Mouse (Mus musculus) ES-E14 (cell line): ENCODE results near the gene a. TPM values are rescaled to one million over a fixed set of nuclear protein-coding genes. Genes with fewer than 3 reads are reported as not detected.
A peak's percentile ranks its signal among the peaks of the same experiment; 100 is the strongest.

Source experiments
- DNase-seq: peaks from one replicate; pipeline ENCODE4 v3.0.0-alpha.2; 2013; ENCODE audit warnings: low read depth, low spot score
- H3K27ac ChIP-seq: 2 replicates; pipeline ENCODE4 v1.5.1; 2012; ENCODE audit warnings: low read depth, mild to moderate bottlenecking, low read length, moderate library complexity, mixed read lengths; ENCODE audit not compliant: poor library complexity, insufficient read depth, severe bottlenecking
- H3K36me3 ChIP-seq: 2 replicates; pipeline ENCODE4 v1.6.1; 2012; ENCODE audit warnings: mild to moderate bottlenecking, low read length, moderate library complexity, mixed read lengths; ENCODE audit not compliant: control insufficient read depth, poor library complexity, insufficient read depth, severe bottlenecking
- H3K4me1 ChIP-seq, 2 experiments: fragments of 150-350 bp in 1 of 2; sonication (generic) in 1 of 2; 2 replicates each; pipeline ENCODE4 v1.6.1; 2012; ENCODE audit warnings: low read length in 2 of 2, mild to moderate bottlenecking in 1 of 2, mixed read lengths in 1 of 2; ENCODE audit not compliant: control insufficient read depth in 2 of 2, insufficient read depth in 2 of 2, poor library complexity in 1 of 2
- H3K4me3 ChIP-seq, 2 experiments: fragments of 150-350 bp in 1 of 2; sonication (generic) in 1 of 2; 2 replicates each; pipeline ENCODE4 v1.5.1; 2012; ENCODE audit warnings: low read length in 2 of 2, low read depth in 1 of 2, mild to moderate bottlenecking in 1 of 2, mixed read lengths in 1 of 2; ENCODE audit not compliant: insufficient read depth in 1 of 2, poor library complexity in 1 of 2, severe bottlenecking in 1 of 2
- H3K9ac ChIP-seq: 2 replicates; pipeline ENCODE4 v1.6.1; 2012; ENCODE audit warnings: low read depth, mild to moderate bottlenecking, low read length, mixed read lengths; ENCODE audit not compliant: poor library complexity, insufficient read depth, severe bottlenecking
- H3K9me3 ChIP-seq: fragments of 150-350 bp; sonication (generic); 2 replicates; pipeline ENCODE4 v1.6.1; 2012; ENCODE audit warnings: low read depth, mild to moderate bottlenecking, low read length; ENCODE audit not compliant: control insufficient read depth, insufficient read depth
- CHD2 ChIP-seq: IDR thresholded peaks from 2 replicates; pipeline ENCODE4 v1.6.1; 2014; ENCODE audit warnings: mild to moderate bottlenecking, low read depth, low read length, inconsistent platforms
- HCFC1 ChIP-seq: IDR thresholded peaks from 2 replicates; pipeline ENCODE4 v1.6.1; 2012; ENCODE audit warnings: low read length, inconsistent platforms, borderline replicate concordance; ENCODE audit not compliant: insufficient read depth
- MAFK ChIP-seq: IDR thresholded peaks from 2 replicates; pipeline ENCODE4 v1.6.1; 2014; ENCODE audit warnings: mild to moderate bottlenecking, low read depth, low read length, inconsistent platforms; ENCODE audit not compliant: insufficient read depth
- ZC3H11A ChIP-seq: IDR thresholded peaks from 2 replicates; pipeline ENCODE4 v1.6.1; 2012; ENCODE audit warnings: low read depth, mild to moderate bottlenecking, inconsistent platforms, low read length, borderline replicate concordance
- ZNF384 ChIP-seq: IDR thresholded peaks from 2 replicates; pipeline ENCODE4 v1.6.1; 2012; ENCODE audit warnings: low read depth, low read length, inconsistent platforms
- in situ Hi-C, 2 experiments: fragments of 600-800 bp; cut with MboI; formaldehyde crosslinking; loops; one replicate each; pipeline ENCODE4 v1.15.1; 2025; ENCODE audit warnings: low sequenced_read_pairs in 2 of 2, inconsistent platforms in 1 of 2; ENCODE audit not compliant: unreplicated experiment in 2 of 2
- total RNA-seq: library from RNA; depleted of rRNA; stranded (reverse); fragments of 300-350 nt; gene quantifications from 2 replicates; pipeline ENCODE4 v1.2.3, GENCODE M21; 2012

Gene a
- total RNA-seq, 1 experiment = 0.49 TPM

DNA sequence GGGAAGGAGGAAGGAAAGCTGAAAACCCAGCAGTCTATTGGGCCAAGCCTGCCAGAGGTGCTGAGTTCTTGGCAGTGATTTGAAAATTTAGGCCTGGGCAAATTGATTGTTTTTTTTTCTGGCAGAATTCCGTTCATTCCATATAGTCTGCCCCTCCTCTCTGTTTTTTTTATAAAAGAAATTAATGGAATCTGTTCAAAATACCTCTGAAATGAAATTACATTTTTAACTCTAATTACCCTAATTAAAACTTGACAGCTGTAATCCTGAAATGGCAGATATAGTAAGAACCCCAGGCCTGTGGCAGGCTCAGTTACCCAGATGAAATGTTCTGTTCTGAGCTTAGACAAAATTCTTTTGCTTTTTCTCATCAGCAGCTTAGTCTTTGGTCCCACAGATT, 19.6 kb downstream of the a start:
- H3K4me1 ChIP-seq = 0 out of 4 replicates have a peak, but pooled peaks cover 2 to 3% of the 10 kb centered on the region in 2 experiments
- no peak for DNase-seq
- H3K27ac ChIP-seq = no peak overlapping the region
- in situ Hi-C loops = no loop called here
- no peak for TF ChIP-seq CHD2
- no peak for TF ChIP-seq ZC3H11A
- TF ChIP-seq HCFC1 = no peak
- TF ChIP-seq ZNF384 = no peak
- TF ChIP-seq MAFK = no peak
- no peak overlapping the region for H3K4me3 ChIP-seq
- H3K9ac ChIP-seq = no peak overlapping the region
- no peaks in the 10 kb centered on the region for H3K9me3 ChIP-seq
- H3K36me3 ChIP-seq = no peaks in the 10 kb centered on the region; the same call in 1 of the 2 replicates

GRCm38 (mm10) chr2:154813426-154813825, 22.2 kb downstream of the a start:
- TF ChIP-seq ZC3H11A = no peak
- TF ChIP-seq CHD2 = no peak
- no peak for TF ChIP-seq MAFK
- no peak overlapping the region for H3K9ac ChIP-seq
- no peaks in the 10 kb centered on the region; the same call in 1 of the 2 replicates for H3K36me3 ChIP-seq
- no peak for DNase-seq
- no peak overlapping the region for H3K27ac ChIP-seq
- in situ Hi-C loops = no loop called here
- no peak overlapping the region for H3K4me3 ChIP-seq
- no peaks in the 10 kb centered on the region for H3K9me3 ChIP-seq
- H3K4me1 ChIP-seq = peaks cover 0 to 2% of the 10 kb centered on the region in 2 experiments; a peak in 1 of 4 replicates

- in situ Hi-C loops = no loop called here
- Histone ChIP-seq H3K9ac (no peak overlapping the region), H3K9me3 (no peaks in the 10 kb centered on the region)
Observed at GRCm38 (mm10) chr2:154817089-154817488, 25.9 kb downstream of the a start.

GRCm38 (mm10) chr2:154817788-154818187, 26.6 kb downstream of the a start:
- Histone ChIP-seq H3K4me3 (no peak overlapping the region), H3K9me3 (no peaks in the 10 kb centered on the region), H3K4me1 (no peaks in the 10 kb centered on the region; a peak in 1 of 4 replicates), H3K9ac (no peak overlapping the region), H3K36me3 (no peaks in the 10 kb centered on the region), H3K27ac (no peak overlapping the region)
- DNase-seq = peak; percentile 25
- in situ Hi-C loops = no loop called here
- no peak for TF ChIP-seq ZNF384
- no peak for TF ChIP-seq MAFK
- TF ChIP-seq ZC3H11A = no peak
- TF ChIP-seq CHD2 = no peak
- no peak for TF ChIP-seq HCFC1

More at GRCm38 (mm10) chr2:154817089-154817488, 25.9 kb downstream of the a start:
- DNase-seq = no peak
- no peak for TF ChIP-seq ZNF384
- TF ChIP-seq HCFC1 = no peak
- TF ChIP-seq MAFK = no peak
- TF ChIP-seq ZC3H11A = no peak
- TF ChIP-seq CHD2 = no peak
- Histone ChIP-seq H3K27ac (no peak overlapping the region), H3K4me3 (no peak overlapping the region), H3K36me3 (no peaks in the 10 kb centered on the region), H3K4me1 (peaks cover 0 to 2% of the 10 kb centered on the region in 2 experiments; a peak in 1 of 4 replicates)

GRCm38 (mm10) chr2:154818599-154818998, 27.4 kb downstream of the a start:
- H3K36me3 ChIP-seq = no peaks in the 10 kb centered on the region
- H3K4me3 ChIP-seq = no peak overlapping the region
- H3K27ac ChIP-seq = no peak overlapping the region
- no peak for DNase-seq
- H3K9ac ChIP-seq = no peak overlapping the region
- in situ Hi-C loops = no loop called here
- no peaks in the 10 kb centered on the region; a peak in 1 of 4 replicates for H3K4me1 ChIP-seq
- TF ChIP-seq CHD2 (no peak), MAFK (no peak), ZNF384 (no peak), ZC3H11A (no peak), HCFC1 (no peak)
- no peaks in the 10 kb centered on the region for H3K9me3 ChIP-seq
